Mouse (Mus musculus): ENCODE measurements around the gene Sipa1l3. TPM values are rescaled to one million over a fixed set of nuclear protein-coding genes. Genes with fewer than 3 reads are reported as not detected.

Gene Sipa1l3
- total RNA-seq, 2 experiments from 2014 or later = 5.4 to 28.2 TPM

DNA sequence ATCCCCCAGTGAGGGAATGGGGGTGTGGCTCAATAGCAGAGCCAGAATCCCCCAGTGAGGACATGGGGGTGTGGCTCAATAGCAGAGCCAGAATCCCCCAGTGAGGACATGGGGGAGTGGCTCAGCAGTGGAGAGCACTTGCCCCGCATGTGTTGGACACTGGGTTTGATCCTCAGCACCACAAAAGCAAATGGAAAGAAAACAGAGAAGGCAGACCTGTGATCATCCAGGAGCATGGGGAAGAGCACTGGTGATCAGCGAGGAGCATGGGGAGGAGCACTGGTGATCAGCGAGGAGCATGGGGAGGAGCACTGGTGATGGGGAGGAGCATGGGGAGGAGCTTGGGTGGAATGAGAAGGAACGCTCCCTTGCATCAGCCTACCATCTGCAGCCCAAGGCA lies 98.6 kb downstream of the Sipa1l3 start:
- ATAC-seq (replicated peaks; ENCODE audit: poor library complexity) = no peak

DNA sequence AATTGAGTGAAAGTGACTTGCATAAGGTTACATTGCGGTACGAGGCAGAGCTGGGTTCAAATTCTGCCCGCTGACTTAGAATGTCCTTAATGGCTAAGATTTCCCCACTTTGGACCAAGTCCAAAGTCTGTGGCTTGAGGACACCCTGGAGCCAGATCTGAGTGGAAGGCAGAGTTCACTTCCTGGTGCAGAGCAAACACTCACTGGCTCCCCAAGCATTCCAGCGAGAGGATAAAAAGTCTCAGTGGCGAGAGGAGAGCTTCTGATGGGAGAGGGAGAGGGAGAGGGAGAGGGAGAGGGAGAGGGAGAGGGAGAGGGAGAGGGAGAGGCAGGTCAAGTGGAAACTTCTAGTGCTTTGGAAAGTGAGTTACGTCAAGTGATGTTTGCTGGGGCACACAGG lies 100.2 kb downstream of the Sipa1l3 start:
- no peak for ATAC-seq (replicated peaks; ENCODE audit: poor library complexity)

DNA sequence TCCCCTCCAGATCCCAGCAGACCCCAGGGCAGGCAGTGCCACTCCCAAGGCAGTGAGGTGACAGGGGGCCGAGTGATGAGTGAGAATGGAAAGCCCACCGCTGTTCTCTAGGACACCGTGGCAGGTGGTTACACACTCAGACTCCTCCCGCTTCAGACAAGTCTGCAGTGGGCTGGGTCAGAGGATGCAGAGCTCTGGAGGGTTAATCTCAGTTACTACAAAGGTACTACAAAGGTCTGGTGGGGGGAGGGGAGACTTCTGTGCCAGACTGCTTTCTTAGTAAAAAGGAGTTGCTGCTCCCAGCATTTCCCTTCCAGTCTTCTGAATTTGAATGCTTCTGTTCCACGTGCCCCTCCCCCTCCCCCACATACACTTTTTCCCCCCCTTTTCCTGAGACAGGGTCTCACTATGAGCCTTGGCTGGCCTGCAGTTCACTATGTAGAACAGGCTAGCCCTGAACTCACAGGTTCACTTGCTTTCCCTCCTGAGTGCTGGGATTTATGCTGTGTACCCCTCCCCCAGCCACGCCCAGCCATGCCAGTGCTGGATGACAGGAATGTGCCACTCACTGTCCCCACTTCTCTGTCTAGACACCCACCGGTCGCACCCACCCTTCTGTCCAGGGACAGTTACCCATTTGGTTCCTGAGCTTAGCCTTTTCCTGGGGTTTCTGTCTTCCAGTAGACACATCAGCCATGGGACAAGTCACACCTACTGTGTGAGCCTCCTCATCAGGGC lies 100.9 kb downstream of the Sipa1l3 start:
- no peak for ATAC-seq (replicated peaks; ENCODE audit: poor library complexity)

DNA sequence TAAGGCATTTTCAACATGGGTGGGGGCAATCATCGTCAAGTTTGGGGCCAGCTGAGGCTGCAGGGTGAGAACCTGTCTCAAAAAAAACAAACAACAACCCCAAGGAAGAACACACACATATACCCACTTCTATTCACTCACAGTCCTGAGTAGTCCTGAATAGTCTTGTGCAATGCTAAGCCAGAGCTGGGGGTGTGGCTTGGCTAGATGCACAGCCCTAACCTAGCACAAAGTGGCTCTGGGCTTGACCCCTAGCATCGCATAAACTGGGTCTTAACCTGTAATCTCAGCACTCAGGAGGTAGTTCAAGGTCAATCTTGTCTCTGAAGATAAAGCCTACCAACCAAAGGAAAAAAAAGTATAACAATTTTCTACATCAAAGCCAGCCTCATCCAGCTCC lies 101.5 kb downstream of the Sipa1l3 start:
- 0 out of 2 replicates have a peak, but pooled peaks have one; percentile 18 for ATAC-seq (replicated peaks; ENCODE audit: poor library complexity)

DNA sequence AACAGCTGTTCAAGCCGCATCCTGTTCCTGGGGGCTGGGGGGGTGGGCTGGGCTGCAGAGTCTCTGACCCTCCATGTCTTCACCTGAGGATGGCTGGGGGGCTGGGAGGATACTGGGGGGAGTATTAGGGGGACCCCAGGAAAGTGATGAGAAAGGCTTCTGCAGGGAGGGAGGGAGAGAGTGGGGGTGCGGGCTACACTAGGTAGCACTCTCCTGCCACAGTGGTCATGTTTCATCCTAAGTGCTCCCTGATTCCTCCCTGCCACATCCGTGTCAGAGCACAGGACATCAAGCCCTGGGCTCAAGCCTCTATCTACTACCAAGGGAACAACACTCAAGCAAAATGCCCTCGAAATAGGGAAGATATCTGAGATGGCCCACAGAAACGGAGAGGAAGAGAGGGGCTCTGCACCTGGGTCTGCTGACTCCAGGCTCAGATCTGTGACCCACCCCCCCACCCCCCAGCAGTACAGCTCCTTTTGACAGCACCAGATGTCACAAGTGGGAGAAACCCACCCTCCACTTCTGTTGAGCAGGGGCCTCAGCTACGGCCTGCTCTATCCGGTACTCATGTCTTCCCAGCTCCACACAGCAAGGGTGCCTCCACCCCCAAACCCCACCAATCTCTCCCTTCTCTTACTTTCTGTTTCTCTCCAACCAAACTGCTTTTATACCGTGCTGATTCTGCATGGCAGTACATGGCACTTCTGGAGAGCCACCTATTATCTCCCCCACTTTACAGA lies 106.4 kb downstream of the Sipa1l3 start:
- no peak for ATAC-seq (replicated peaks; ENCODE audit: poor library complexity)

DNA sequence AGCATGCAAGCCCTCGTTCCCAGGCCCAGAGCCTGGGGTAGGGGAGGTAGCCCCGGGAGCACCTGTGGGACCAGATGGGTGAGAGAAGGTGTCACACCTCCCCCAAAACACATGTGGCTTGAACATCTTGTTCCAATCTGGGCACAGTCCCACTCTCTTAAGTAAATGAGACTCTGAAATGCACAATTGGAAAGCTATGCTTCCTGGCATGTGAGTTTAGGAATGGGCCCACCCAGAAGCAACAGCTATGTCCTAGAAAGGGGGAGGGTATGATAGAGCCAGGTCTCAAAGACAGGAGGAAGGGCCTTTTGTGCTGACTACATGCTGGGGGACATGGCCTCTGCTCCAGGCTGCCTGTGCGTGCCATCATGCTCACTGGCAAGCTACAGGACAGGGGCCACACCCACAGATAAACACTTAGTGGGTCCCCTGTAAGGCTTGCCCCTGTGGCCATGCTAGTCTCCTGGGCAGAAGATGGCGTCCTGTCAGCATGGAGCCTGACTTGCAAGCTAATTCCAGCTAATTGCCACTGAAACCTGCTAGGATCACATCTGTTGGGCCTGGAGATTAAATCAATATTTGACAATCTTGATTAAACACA lies 107.1 kb downstream of the Sipa1l3 start:
- ATAC-seq (replicated peaks; ENCODE audit: poor library complexity) = no peak

DNA sequence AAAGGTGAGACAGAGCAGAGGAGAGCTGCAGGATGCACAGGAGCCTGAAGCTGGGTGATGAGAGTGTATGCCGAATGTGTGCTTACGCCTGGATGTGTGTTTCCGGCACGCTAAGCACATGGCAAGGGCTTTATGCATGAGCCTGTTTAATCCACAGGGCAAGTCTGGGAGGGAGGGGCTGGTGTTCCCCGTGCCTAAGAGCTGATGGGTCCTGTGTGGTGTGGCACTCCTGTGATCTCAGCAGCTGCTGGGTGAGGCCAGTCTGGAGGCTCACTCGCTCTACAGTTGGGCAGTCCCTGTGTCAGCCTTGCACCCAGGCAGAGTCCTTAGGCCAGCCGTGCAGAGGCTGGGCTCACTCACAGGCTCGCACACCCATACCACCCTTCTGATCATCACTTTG lies 108.0 kb downstream of the Sipa1l3 start:
- no peak for ATAC-seq (replicated peaks; ENCODE audit: poor library complexity)

DNA sequence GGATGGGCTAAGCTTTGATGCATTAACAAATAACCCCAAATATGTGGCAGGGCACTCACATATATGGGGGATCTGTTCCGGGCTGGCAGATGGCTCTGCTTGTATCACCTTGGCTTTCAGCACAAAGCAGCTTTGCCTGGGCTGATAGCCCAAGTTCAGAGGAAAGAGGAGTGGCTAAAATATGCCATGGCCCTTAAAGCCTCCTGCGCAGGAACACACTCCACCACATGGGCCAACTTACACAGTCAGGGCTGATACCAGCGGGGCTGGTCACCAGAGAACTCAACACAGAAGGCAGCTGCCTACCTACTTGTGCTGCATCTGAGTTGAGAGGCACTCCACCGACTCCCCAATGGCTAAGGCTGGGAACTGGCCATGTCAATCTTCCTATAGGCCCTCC lies 111.6 kb downstream of the Sipa1l3 start:
- ATAC-seq (replicated peaks; ENCODE audit: poor library complexity) = peak; percentile 68

DNA sequence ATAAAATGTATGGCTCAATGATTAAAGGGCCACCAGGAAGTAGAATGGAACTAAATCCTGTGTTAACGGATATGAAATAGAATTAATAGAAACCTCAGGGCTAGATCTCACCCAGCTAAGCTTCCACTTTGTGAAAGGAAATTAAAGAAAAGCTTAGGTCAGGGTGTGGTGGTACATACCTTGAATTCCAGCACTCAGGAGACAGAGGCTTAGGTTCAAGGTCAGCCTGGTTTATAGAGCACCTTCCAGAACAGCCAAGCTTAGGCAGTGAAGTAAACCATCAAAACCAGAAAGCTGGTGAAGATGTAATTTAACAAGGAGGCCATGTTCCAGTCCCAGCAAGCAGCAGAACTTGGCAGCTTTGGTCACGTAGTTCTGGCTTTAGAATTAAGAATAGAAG lies 114.3 kb downstream of the Sipa1l3 start:
- ATAC-seq (replicated peaks; ENCODE audit: poor library complexity) = no peak

DNA sequence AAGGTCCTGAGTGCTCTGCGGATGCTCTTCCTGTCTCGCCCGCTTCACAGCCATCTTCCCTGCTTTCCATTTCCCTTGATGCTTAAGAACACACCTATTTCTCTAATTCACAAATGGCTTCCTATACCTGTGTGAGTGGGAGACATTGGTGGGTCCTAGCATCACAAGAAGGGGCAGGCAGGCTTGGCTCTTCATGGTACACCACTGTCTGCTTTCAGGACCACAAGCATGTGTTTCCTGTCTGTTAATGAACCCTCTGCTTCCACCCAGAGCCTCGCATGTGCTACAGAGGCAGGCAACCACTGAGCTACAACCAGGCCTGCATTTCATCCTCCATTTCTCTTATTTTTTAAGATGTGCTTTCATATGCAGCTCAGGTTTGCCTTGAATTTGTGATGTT lies 116.4 kb downstream of the Sipa1l3 start:
- ATAC-seq (replicated peaks; ENCODE audit: poor library complexity) = no peak

DNA sequence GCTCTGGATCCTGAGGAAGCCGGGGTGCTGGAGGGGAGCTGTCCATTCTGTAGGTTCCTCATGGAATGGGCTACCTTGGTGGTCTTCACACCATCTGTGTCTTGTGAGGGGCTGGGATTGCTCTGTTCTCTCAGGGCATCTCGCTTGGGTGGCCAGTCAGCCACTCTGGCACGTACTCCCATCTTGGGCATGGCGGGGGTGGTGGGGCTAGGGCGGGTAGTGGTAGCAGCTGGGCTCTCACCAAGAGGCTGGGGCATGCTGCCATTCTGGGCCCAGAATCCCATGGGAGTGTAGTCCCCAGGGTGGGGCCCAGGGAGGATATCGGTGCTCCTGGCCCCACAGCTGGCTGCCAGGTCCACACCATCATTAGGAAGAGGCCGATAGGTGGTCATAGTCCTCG lies 118.0 kb downstream of the Sipa1l3 start:
- ATAC-seq (replicated peaks; ENCODE audit: poor library complexity) = no peak

DNA sequence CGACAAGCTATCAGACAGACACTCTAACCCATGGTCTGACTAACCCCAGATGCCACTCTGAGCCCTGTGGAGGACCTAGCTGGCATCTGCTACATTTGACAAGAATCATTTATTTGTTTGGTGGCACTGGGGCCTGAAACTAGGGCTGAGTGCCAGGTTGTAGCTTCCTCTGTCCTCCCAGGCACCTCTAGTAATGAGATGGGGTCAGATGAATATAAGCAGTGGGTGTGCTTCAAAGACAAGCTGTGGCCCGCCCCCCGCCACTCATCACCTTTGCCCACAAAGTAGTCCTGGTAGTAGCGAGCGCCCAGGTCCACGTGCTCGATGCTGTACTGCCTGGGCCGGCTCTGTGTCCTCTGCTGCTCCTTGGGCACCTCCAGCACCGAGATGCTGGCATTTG lies 119.4 kb downstream of the Sipa1l3 start:
- ATAC-seq (replicated peaks; ENCODE audit: poor library complexity) = no peak

DNA sequence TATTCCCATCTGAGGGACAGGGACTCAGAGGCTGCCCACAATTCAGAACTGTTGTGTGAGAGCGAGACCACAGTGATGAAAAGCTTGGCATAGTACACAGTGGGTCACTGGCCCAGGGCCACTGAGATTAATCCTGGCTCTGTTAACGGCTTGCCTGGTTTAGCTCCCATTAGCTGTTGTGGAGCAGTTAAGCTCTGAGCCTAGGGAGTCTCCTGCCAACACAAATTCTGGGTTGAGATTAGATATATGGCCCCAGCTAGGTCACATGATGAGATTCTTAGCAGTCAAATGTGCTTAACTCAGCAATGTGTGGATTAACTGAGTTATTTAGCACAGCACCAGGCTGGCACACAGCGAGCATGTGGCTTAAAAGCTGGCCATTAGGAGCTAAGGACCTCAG lies 121.0 kb downstream of the Sipa1l3 start:
- ATAC-seq (replicated peaks; ENCODE audit: poor library complexity) = peak; percentile 51

DNA sequence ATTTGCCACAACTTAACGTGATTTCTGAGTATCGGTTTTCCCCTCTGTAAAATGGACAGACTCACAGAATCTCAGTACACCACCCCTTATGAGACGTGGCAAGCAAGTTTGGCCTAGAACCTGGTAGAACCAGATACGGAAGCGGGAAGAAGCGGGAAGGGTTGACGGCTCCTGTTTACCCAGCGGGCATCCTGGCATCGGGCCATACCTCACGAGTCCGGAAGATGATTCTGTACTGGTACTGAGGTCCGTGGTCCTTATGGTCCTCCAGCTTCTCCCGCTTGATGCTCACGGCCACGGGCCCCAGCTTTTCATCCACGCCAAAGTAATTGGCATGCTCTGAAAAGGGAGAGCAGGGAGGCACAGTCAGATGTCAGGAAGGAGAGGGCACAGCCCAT lies 121.5 kb downstream of the Sipa1l3 start:
- no peak for ATAC-seq (replicated peaks; ENCODE audit: poor library complexity)

DNA sequence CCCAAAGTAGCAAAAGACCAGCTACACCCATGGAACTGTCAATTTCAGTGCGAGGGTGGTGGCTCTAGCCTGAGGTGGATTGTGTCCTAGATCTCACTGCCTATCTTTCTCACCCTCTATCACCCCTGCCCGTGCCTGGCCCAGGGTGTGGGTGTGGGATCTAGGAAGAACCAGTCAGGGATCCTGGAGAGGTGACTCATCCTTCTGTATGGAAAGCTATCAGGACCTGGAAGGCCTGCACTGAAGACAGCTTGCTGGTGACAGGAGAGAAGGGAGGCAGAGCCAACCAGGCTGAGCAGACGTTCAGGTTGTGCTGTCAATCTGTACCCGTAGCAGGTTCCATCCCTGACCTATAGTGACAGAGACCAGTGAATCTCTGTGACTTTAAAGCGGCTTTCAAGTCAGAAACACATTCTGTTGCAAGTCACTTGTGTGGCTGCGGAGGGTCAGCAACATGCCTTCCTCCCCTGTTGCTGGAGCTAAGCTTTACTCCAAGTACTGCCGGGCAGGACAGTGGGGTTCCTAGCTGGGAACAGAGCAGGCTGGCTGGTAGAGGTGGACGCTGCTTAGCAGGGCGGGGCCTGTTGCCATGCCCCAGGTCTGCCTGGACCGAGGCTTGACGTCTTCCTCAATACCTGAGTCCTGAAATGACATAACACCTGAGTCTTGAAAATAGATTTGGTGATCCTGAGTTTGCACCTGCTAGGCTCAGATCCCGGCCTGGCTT lies 122.1 kb downstream of the Sipa1l3 start:
- ATAC-seq (replicated peaks; ENCODE audit: poor library complexity) = no peak

DNA sequence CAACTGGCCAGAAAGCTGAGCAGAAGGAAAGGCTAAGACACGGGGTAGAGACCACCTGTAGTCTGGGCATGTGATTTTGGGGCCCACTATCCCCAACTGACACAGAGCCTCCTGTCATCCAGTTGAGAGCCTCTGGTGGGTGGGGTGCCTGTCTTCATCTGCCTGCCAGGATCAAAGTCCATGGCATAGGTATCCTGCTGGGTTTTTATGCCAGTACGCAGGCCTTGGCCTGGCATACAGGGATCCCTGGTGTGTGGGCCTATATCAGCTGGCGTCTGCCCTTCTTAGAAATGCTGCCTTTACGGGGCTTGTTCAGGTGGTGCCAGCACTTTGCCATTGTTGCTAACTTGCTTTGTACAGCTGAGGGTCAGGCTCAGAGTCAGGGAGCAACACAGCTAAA lies 123.3 kb downstream of the Sipa1l3 start:
- ATAC-seq (replicated peaks; ENCODE audit: poor library complexity) = no peak

DNA sequence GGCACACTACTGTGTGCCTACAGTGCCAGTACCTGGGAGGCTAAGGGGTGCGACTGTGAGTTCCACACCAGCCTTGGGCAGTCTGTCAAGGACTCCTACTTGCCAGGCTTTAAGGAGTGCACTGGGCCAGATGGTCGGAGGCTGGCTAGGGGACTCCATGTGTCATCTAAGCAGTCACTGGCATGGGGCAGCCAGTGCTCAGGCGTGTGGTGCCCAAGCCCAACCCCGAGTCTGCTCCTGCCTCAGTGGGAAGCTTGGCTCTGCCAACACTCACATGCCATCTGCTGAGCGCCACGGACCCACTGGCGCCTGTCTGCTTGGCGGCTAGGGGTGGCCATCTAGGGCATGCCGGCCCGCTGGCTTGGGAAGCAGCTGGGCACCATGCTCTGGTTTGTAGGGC lies 125.1 kb downstream of the Sipa1l3 start:
- ATAC-seq (replicated peaks; ENCODE audit: poor library complexity) = peak; percentile 9; the same call in 1 of the 2 replicates

DNA sequence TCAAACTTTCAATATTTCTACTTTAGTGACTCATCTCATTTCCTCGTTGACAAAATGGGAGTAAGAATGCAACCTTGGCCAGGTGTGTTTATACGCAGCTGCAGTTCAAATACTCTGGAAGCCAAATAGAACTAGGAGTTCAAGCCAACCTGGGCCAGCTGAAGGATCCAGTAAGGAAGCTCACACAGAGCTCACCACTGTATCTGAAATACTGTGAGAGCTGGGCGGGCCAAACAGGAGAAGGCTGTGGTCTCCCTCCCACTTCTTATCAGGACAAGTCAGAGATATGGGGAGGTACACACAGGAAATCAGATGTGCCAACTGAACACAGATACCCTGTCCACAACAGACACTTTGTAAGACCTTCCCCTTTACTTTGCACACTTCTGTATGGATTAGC lies 125.6 kb downstream of the Sipa1l3 start:
- peak; percentile 55 for ATAC-seq (replicated peaks; ENCODE audit: poor library complexity)

DNA sequence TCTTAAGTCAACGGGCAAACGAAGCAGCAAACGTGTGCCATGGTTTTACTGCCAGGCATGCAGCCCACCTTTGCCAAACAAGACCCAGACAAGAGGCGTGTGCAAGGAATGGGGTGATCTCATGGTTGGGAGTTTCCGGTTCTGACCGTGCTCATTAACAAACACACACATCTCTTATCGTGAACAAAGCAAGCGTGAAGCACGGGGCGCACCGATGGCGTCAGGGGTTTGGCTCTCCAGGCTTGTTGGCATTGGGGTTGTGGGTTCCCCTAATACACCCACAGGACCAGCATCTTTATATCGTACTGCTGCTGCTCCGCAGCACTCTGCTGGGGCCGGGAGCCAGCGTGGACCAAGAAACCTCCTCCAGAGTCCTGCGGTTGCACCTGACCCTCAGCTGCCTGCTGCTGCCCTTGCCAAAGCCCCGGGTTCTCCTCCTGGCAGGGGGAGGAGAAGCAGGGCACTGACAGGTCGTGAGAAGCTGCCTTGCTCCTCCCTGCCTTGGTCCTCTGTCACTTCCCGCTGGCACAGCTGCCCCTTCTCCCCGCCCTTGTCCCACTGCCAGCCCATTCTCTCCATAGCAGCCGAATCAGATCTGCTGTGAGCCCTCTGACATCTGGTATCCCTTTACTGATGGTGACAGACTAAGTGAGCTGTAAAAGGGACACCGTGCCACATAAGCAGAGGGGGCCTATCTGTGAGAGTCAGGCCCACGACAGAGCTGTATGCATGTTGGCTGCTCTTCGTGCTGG lies 126.5 kb downstream of the Sipa1l3 start:
- peak; percentile 57 for ATAC-seq (replicated peaks; ENCODE audit: poor library complexity)

DNA sequence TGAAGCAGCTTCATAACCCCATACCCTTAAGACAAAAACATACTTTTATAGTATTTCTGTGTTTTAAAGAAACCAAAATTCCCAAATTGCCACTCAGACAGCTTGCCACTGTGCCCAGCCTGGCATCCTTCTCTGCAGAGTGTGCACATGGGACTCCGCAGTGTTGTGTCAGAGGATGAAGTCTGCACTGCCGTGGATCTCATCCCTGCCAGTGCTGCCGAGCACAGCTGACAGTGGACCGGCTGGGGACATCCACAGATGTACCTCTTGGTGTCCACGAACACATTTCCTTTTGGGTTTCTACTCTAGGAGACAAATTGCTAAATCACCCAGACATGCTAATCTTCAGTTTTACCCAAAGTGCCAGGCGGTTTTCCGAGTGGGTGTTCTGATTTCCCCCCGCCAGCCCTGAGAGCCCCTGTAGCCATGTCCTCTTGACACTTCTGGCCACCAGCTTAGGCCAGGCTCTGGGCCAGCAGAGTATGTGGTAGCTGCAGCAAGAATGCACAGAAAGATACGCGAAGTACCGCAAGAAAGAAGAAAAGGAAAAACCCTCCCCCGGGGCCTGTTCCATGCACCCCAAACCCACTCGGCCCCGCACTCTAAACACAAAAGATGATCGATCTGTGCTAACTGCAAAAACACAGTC lies 127.2 kb downstream of the Sipa1l3 start:
- ATAC-seq (replicated peaks; ENCODE audit: poor library complexity) = no peak
